Mouse (Mus musculus) G1E (cell line): ENCODE measurements around the gene Gltp.

ENCODE experiments used
- CTCF ChIP-seq: IDR thresholded peaks from 2 replicates; pipeline ENCODE4 v1.5.1; 2012; ENCODE audit warnings: low read depth, low read length, inconsistent platforms, mixed read lengths
- GATA1 ChIP-seq: IDR thresholded peaks from 2 replicates; pipeline ENCODE4 v1.6.1; 2012; ENCODE audit warnings: borderline replicate concordance, low read length, inconsistent platforms, mixed read lengths

- TF ChIP-seq CTCF: no peak
- no peak for TF ChIP-seq GATA1
Measured at GRCm38 (mm10) chr5:114651449-114651848, 39.3 kb downstream of the Gltp start.
